Mouse (Mus musculus) CH12.LX (cell line): ENCODE data around the gene Gm9913. TPM values are rescaled to one million over a fixed set of nuclear protein-coding genes. Genes with fewer than 3 reads are reported as not detected.

Source experiments
- DNase-seq: peaks from one replicate; pipeline ENCODE4 v3.0.0-alpha.2; 2013; ENCODE audit errors: extremely low read depth
- H3K27ac ChIP-seq: 2 replicates; pipeline ENCODE4 v1.5.1; 2012; ENCODE audit warnings: low read depth, mild to moderate bottlenecking, control low read depth, moderate library complexity; ENCODE audit not compliant: insufficient read depth
- H3K27me3 ChIP-seq: replicated peaks from 2 replicates; pipeline ENCODE3; 2012; ENCODE audit warnings: inconsistent platforms
- H3K36me3 ChIP-seq, 2 experiments: replicated peaks in 1 of 2; 2 replicates each; pipeline versions ENCODE3 to v1.6.1; 2012; ENCODE audit warnings: inconsistent platforms in 1 of 2, low read length in 1 of 2, mild to moderate bottlenecking in 1 of 2, mixed read lengths in 1 of 2, moderate library complexity in 1 of 2; ENCODE audit not compliant: control insufficient read depth in 1 of 2, insufficient read depth in 1 of 2
- H3K4me1 ChIP-seq, 2 experiments: 2 replicates each; pipeline ENCODE4 v1.6.1; 2012; ENCODE audit warnings: inconsistent platforms in 1 of 2, moderate library complexity in 1 of 2; ENCODE audit not compliant: insufficient read depth in 2 of 2, control insufficient read depth in 1 of 2
- H3K4me2 ChIP-seq: 2 replicates; pipeline ENCODE4 v1.6.1; 2012; ENCODE audit warnings: low read depth, mild to moderate bottlenecking, control low read depth; ENCODE audit not compliant: poor library complexity, insufficient read depth, severe bottlenecking
- H3K4me3 ChIP-seq, 3 experiments: fragments of 150-350 bp in 1 of 3; sonication (generic) in 1 of 3; replicated peaks in 1 of 3; 2 replicates each; pipeline versions ENCODE3 to v1.5.1; 2011 to 2012; ENCODE audit warnings: low read depth in 2 of 3, low read length in 2 of 3, mild to moderate bottlenecking in 2 of 3, moderate library complexity in 2 of 3, control low read depth in 1 of 3, improper control_type of control experiment in 1 of 3, inconsistent platforms in 1 of 3, mixed read lengths in 1 of 3; ENCODE audit not compliant: poor library complexity in 1 of 3
- H3K79me2 ChIP-seq: replicated peaks from 2 replicates; pipeline ENCODE4 v1.6.1; 2012; ENCODE audit warnings: mild to moderate bottlenecking, moderate library complexity; ENCODE audit not compliant: control insufficient read depth, poor library complexity, insufficient read depth, severe bottlenecking; ENCODE audit errors: extremely low read depth
- H3K9ac ChIP-seq: 2 replicates; pipeline ENCODE4 v1.6.1; 2012; ENCODE audit warnings: low read depth, mild to moderate bottlenecking, control low read depth, moderate library complexity; ENCODE audit not compliant: insufficient read depth
- H3K9me3 ChIP-seq: replicated peaks from 2 replicates; pipeline ENCODE3; 2012; ENCODE audit warnings: low read length, inconsistent platforms, mixed read lengths
- CHD1 ChIP-seq: IDR thresholded peaks from 2 replicates; pipeline ENCODE4 v1.6.1; 2012; ENCODE audit warnings: low read depth, low read length, improper control_type of control experiment, inconsistent platforms
- E2F4 ChIP-seq: IDR thresholded peaks from 2 replicates; pipeline ENCODE4 v1.6.1; 2011; ENCODE audit warnings: low read depth, low read length, improper control_type of control experiment; ENCODE audit not compliant: insufficient replicate concordance
- EP300 ChIP-seq: IDR thresholded peaks from 2 replicates; pipeline ENCODE4 v1.6.1; 2011; ENCODE audit warnings: low read length, improper control_type of control experiment
- ETS1 ChIP-seq: conservative IDR thresholded peaks from 2 replicates; pipeline ENCODE4 v1.6.1; 2012; ENCODE audit warnings: low read depth, mild to moderate bottlenecking, inconsistent platforms, low read length, improper control_type of control experiment, moderate library complexity
- GABPA ChIP-seq: IDR thresholded peaks from 2 replicates; pipeline ENCODE4 v1.6.1; 2012; ENCODE audit warnings: low read depth, low read length, improper control_type of control experiment, inconsistent platforms; ENCODE audit not compliant: insufficient replicate concordance
- HCFC1 ChIP-seq: IDR thresholded peaks from 2 replicates; pipeline ENCODE4 v1.6.1; 2012; ENCODE audit warnings: low read depth, mild to moderate bottlenecking, inconsistent platforms, low read length, improper control_type of control experiment
- IRF4 ChIP-seq: IDR thresholded peaks from 2 replicates; pipeline ENCODE4 v1.6.1; 2014; ENCODE audit warnings: low read depth, mild to moderate bottlenecking, inconsistent platforms, low read length, improper control_type of control experiment
- JUN ChIP-seq: IDR thresholded peaks from 2 replicates; pipeline ENCODE4 v1.6.1; 2011; ENCODE audit warnings: low read depth, mild to moderate bottlenecking, low read length, improper control_type of control experiment, moderate library complexity; ENCODE audit not compliant: insufficient read depth
- JUND ChIP-seq: conservative IDR thresholded peaks from 2 replicates; pipeline ENCODE4 v1.6.1; 2011; ENCODE audit warnings: low read depth, low read length, improper control_type of control experiment
- MAFK ChIP-seq: IDR thresholded peaks from 2 replicates; pipeline ENCODE4 v1.6.1; 2011; ENCODE audit warnings: low read length, improper control_type of control experiment; ENCODE audit not compliant: insufficient replicate concordance
- MAX ChIP-seq: IDR thresholded peaks from 2 replicates; pipeline ENCODE4 v1.6.1; 2011; ENCODE audit warnings: low read length, improper control_type of control experiment
- MEF2A ChIP-seq: IDR thresholded peaks from 2 replicates; pipeline ENCODE4 v1.6.1; 2014; ENCODE audit warnings: low read depth, mild to moderate bottlenecking, inconsistent platforms, low read length, improper control_type of control experiment, borderline replicate concordance
- MYC ChIP-seq: IDR thresholded peaks from 2 replicates; pipeline ENCODE4 v1.6.1; 2011; ENCODE audit warnings: low read depth, mild to moderate bottlenecking, improper control_type of control experiment, low read length
- NELFE ChIP-seq: IDR thresholded peaks from 2 replicates; pipeline ENCODE4 v1.6.1; 2011; ENCODE audit warnings: low read depth, low read length, improper control_type of control experiment
- POLR2A ChIP-seq: IDR thresholded peaks from 2 replicates; pipeline ENCODE4 v1.6.1; 2011; ENCODE audit warnings: low read depth, mild to moderate bottlenecking, improper control_type of control experiment, low read length
- RAD21 ChIP-seq: IDR thresholded peaks from 2 replicates; pipeline ENCODE4 v1.6.1; 2011; ENCODE audit warnings: low read depth, mild to moderate bottlenecking, low read length, improper control_type of control experiment, moderate library complexity
- RCOR1 ChIP-seq: conservative IDR thresholded peaks from 2 replicates; pipeline ENCODE4 v1.6.1; 2012; ENCODE audit warnings: low read depth, mild to moderate bottlenecking, inconsistent platforms, low read length, improper control_type of control experiment
- SIN3A ChIP-seq: IDR thresholded peaks from 2 replicates; pipeline ENCODE4 v1.6.1; 2012; ENCODE audit warnings: low read length, improper control_type of control experiment, inconsistent platforms
- SMC3 ChIP-seq: IDR thresholded peaks from 2 replicates; pipeline ENCODE4 v1.6.1; 2011; ENCODE audit warnings: low read depth, low read length, improper control_type of control experiment
- TBP ChIP-seq: conservative IDR thresholded peaks from 2 replicates; pipeline ENCODE4 v1.6.1; 2011; ENCODE audit warnings: low read depth, low read length, improper control_type of control experiment
- ZKSCAN1 ChIP-seq: IDR thresholded peaks from 2 replicates; pipeline ENCODE4 v1.6.1; 2012; ENCODE audit warnings: low read depth, inconsistent platforms, low read length, improper control_type of control experiment, borderline replicate concordance
- ZMIZ1 ChIP-seq: IDR thresholded peaks from 2 replicates; pipeline ENCODE4 v1.6.1; 2012; ENCODE audit warnings: low read depth, mild to moderate bottlenecking, inconsistent platforms, low read length, improper control_type of control experiment
- dilution Hi-C: fragments of 300-500 bp; cut with MboI; formaldehyde crosslinking; loops from 2 replicates; pipeline ENCODE4 v1.14.3; 2020; ENCODE audit warnings: low sequenced_read_pairs; ENCODE audit not compliant: extremely low pct_unique_long_range_greater_than_20kb, extremely low pct_ligation_motif_present
- in situ Hi-C: fragments of 300-500 bp; cut with MboI; formaldehyde crosslinking; loops from 3 replicates; pipeline ENCODE4 v1.14.3; 2019; ENCODE audit warnings: low sequenced_read_pairs, low pct_ligation_motif_present, low pct_unique_long_range_greater_than_20kb, mixed read lengths
- polyA plus RNA-seq: library from polyadenylated mRNA; unstranded; fragments of >175 nt; gene quantifications from 2 replicates; pipeline ENCODE4 v1.2.1, GENCODE M21; 2012; ENCODE audit warnings: low read depth; ENCODE audit not compliant: insufficient read length
- total RNA-seq, 2 experiments: library from RNA; depleted of rRNA; stranded (reverse); fragments of 300-350 nt in 1 of 2; fragments of >200 nt in 1 of 2; gene quantifications; 2 replicates each; pipeline ENCODE4 v1.2.3; 2012 to 2014

Gene Gm9913
- total and polyA plus RNA-seq, 3 experiments, result not detected

- dilution Hi-C loops, result no loop called here
- H3K9me3 ChIP-seq, result no peaks in the 10 kb centered on the region
- no peak overlapping the region for H3K4me3 ChIP-seq
- H3K27me3 ChIP-seq, result no peaks in the 10 kb centered on the region
- H3K27ac ChIP-seq, result no peak overlapping the region
- no peaks in the 10 kb centered on the region for H3K36me3 ChIP-seq
- no peak for TF ChIP-seq CHD1
- TF ChIP-seq ETS1, result no peak
- no peak for TF ChIP-seq RCOR1
- no peak for TF ChIP-seq EP300
- no peak for TF ChIP-seq RAD21
- no peak for TF ChIP-seq MAFK
- TF ChIP-seq ZMIZ1, result no peak
- no peak for TF ChIP-seq POLR2A
- no peak for TF ChIP-seq JUND
- no peak overlapping the region for H3K4me2 ChIP-seq
- no peak for DNase-seq
- no peaks in the 10 kb centered on the region for H3K4me1 ChIP-seq
- H3K79me2 ChIP-seq, result no peaks in the 10 kb centered on the region
- in situ Hi-C loops, result no loop called here
- no peak overlapping the region for H3K9ac ChIP-seq
These were observed 24.8 kb upstream of the Gm9913 start for GRCm38 (mm10) chr2:125480057-125480456.

GRCm38 (mm10) chr2:125481116-125481515, 23.8 kb upstream of the Gm9913 start:
- Histone ChIP-seq H3K27me3 (no peaks in the 10 kb centered on the region), H3K9ac (no peak overlapping the region), H3K27ac (no peak overlapping the region), H3K9me3 (no peaks in the 10 kb centered on the region), H3K4me1 (no peaks in the 10 kb centered on the region), H3K36me3 (no peaks in the 10 kb centered on the region), H3K4me3 (no peak overlapping the region), H3K79me2 (no peaks in the 10 kb centered on the region), H3K4me2 (no peak overlapping the region)
- in situ Hi-C loops (no loop called here), dilution Hi-C loops (no loop called here)
- no peak for DNase-seq
- TF ChIP-seq SMC3, result no peak
- TF ChIP-seq JUND, result no peak
- no peak for TF ChIP-seq RCOR1
- TF ChIP-seq MEF2A, result no peak
- TF ChIP-seq HCFC1, result no peak
- TF ChIP-seq NELFE, result no peak
- TF ChIP-seq E2F4, result no peak
- no peak for TF ChIP-seq ZKSCAN1
- no peak for TF ChIP-seq SIN3A
- no peak for TF ChIP-seq MAX
- no peak for TF ChIP-seq IRF4
- TF ChIP-seq TBP, result no peak
- no peak for TF ChIP-seq GABPA
- TF ChIP-seq MYC, result no peak
- no peak for TF ChIP-seq JUN
- no peak for TF ChIP-seq ZMIZ1
